Mouse (Mus musculus) neural tube, embryonic 11.5 days (tissue): ENCODE measurements around the gene Sass6. TPM values are rescaled to one million over a fixed set of nuclear protein-coding genes. Genes with fewer than 3 reads are reported as not detected.

ENCODE experiments used
- ATAC-seq: fragments of 200-750 bp; cut with Nextera tagmentation; 2 replicates; pipeline ENCODE4 v1.8.0; 2017; ENCODE audit warnings: moderate number of reproducible peaks, mild to moderate bottlenecking, moderate TSS enrichment, moderate library complexity; ENCODE audit not compliant: insufficient read depth, low FRiP score, low TSS enrichment
- DNase-seq: peaks from one replicate; pipeline ENCODE4 v3.0.0-alpha.2; 2015; ENCODE audit warnings: low spot score
- H3K27ac ChIP-seq: fragments of 300-500 bp; sonication (generic); 2 replicates; pipeline ENCODE4 v1.5.1; 2014; ENCODE audit warnings: low read depth, mild to moderate bottlenecking, low read length
- H3K27me3 ChIP-seq: fragments of 300-500 bp; sonication (generic); 2 replicates; pipeline ENCODE4 v1.6.1; 2014; ENCODE audit warnings: mild to moderate bottlenecking, low read length, mixed read lengths; ENCODE audit not compliant: control insufficient read depth, insufficient read depth
- H3K36me3 ChIP-seq: fragments of 300-500 bp; sonication (generic); 2 replicates; pipeline ENCODE4 v1.6.1; 2014; ENCODE audit warnings: mild to moderate bottlenecking, low read length, moderate library complexity, mixed read lengths; ENCODE audit not compliant: control insufficient read depth, insufficient read depth
- H3K4me1 ChIP-seq: fragments of 300-500 bp; sonication (generic); 2 replicates; pipeline ENCODE4 v1.6.1; 2014; ENCODE audit warnings: low read length, mixed read lengths; ENCODE audit not compliant: control insufficient read depth, insufficient read depth
- H3K4me2 ChIP-seq: fragments of 300-500 bp; sonication (generic); 2 replicates; pipeline ENCODE4 v1.6.1; 2014; ENCODE audit warnings: low read depth, mild to moderate bottlenecking, moderate library complexity
- H3K4me3 ChIP-seq: fragments of 300-500 bp; sonication (generic); 2 replicates; pipeline ENCODE4 v1.5.1; 2014; ENCODE audit warnings: low read depth, low read length
- H3K9ac ChIP-seq: fragments of 300-500 bp; sonication (generic); 2 replicates; pipeline ENCODE4 v1.6.1; 2014; ENCODE audit warnings: mild to moderate bottlenecking, low read length
- H3K9me3 ChIP-seq: fragments of 300-500 bp; sonication (generic); 2 replicates; pipeline ENCODE4 v1.6.1; 2016; ENCODE audit warnings: low read length; ENCODE audit not compliant: control insufficient read depth
- WGBS: fragments of 180-500 bp; shearing (Covaris S2); extraction: QIAGEN DNeasy Blood & Tissue Kit; methylation state at CpG from one replicate; pipeline ENCODE4 v1.1.7; 2014; 5-methylcytosine and 5-hydroxymethylcytosine counted together
- polyA plus RNA-seq: library from polyadenylated mRNA; unstranded; fragments of >200 nt; fragmentation: Nextera tagmentation; extraction: Ambion mirVana; gene quantifications from 2 replicates; pipeline ENCODE4 v1.2.1, GENCODE M21; 2014

The Sass6 gene
- polyA plus RNA-seq, 1 experiment from 2014 or later: 33.0 TPM

DNA sequence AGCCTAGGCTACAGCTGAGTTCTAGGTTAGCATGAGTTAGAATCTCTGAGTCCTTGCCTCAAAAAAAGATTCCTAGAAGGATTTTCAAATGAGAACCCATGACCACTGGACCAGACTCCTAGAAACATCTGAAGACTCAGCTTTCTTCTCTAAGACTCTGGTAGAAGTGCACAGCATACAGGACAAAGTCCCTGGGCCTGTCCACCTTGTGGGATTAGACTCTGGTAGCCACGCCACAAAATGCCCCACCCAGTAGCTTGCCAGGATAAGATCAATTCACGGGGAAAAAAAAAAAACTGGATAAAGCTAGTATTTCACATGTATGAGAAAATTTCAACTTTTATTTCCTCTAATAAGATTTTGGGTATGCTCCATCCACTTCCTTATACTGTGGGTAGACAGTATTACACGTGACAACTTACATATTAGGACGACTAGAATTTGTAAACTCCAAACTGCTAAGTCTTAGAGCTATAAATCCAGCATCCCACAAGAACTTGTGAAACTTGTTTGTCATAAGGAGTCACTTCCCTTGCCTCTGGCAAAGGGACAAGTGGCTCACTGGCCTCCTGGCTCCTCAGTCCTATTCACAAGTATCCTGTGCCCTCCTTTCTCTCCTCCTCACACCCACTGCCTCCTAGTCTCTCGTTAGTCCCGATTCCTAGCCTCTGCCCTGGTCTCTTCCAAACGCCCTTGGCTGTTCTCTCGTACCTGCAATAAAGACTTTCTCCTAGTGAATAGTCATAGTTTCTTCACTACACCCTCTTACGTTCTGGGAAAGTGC lies 43.1 kb downstream of the Sass6 start:
- H3K4me2 ChIP-seq: no peak overlapping the region
- no peaks in the 10 kb centered on the region for H3K9me3 ChIP-seq
- WGBS: 88% methylated on average over 9 of the region's 9 CpGs
- H3K9ac ChIP-seq: no peak overlapping the region
- H3K36me3 ChIP-seq: peaks cover 21% of the 10 kb centered on the region
- ATAC-seq (no peak), DNase-seq (no peak)
- no peaks in the 10 kb centered on the region for H3K27me3 ChIP-seq
- no peak overlapping the region for H3K4me3 ChIP-seq
- no peak overlapping the region for H3K27ac ChIP-seq
- no peaks in the 10 kb centered on the region for H3K4me1 ChIP-seq

DNA sequence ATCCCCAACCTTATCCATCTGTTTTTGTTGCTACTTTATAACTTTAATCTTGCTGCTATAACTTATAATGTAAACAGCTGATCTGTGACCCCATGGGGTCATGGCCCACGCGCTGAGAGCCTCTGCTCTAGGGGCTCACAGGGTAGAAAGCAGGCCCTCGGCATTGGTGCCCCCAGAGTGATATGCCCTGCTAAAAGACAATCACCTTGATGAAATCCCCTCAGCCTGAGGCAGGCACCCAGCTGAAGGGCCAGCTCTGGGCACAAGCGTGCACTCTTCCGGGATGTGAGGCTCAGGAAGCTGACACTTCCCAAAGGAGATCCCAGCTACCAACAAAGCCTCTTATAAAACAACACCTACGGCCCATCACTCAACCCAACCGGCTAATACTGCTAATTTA lies 43.8 kb downstream of the Sass6 start:
- no peak overlapping the region for H3K4me3 ChIP-seq
- no peak overlapping the region for H3K9ac ChIP-seq
- no peak overlapping the region for H3K27ac ChIP-seq
- H3K4me2 ChIP-seq: no peak overlapping the region
- H3K4me1 ChIP-seq: no peaks in the 10 kb centered on the region
- DNase-seq (no peak), ATAC-seq (no peak)
- H3K9me3 ChIP-seq: no peaks in the 10 kb centered on the region
- H3K27me3 ChIP-seq: no peaks in the 10 kb centered on the region
- peaks cover 21% of the 10 kb centered on the region for H3K36me3 ChIP-seq
- 93% methylated on average over 7 of the region's 7 CpGs for WGBS

DNA sequence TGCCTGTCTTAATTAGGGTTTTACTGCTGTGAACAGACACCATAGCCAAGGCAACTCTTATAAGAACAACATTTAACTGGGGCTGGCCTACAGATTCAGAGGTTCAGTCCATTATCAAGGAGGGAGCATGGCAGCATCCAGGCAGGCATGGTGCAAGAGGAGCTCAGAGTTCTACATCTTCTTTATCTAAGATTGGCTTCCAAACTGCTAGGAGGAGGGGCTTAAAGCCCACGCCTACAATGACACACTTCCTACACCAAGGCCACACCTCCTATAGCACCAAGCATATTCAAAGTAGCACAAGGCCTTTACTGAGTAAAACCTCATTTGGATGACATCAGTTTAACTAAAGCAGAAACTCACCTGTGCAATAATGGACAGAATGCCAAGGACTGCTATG lies 45.2 kb downstream of the Sass6 start:
- DNase-seq: no peak
- 86% methylated on average over 1 of the region's 1 CpGs for WGBS

DNA sequence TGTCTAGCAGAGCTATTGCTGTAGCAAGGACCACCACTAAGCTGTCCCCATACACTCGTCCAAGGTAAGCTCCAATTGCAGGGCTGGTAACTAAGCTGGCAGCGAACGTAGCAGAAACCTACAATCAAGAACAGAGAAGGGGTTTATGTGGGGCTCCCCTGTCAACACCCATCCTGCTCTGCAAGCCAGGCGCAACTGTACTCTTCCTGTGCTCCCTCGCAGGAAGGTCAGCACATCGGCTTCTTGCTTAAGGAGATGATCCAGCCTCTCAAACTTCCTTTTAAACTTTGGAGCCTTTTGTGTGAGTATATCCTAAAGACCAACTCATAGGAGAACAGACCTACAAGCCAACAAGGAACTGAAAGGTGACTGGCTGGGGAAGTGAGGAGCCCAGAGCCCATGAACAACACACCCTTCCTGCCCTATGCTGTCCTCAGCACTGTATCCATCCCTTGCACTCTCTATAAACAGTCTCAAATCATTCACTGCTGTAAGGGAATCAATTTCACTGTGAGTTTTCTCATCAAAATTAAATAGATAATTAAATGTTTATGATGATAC lies 47.1 kb downstream of the Sass6 start:
- H3K27ac ChIP-seq: no peak overlapping the region
- no peaks in the 10 kb centered on the region for H3K27me3 ChIP-seq

More for the DNA sequence above, 45.2 kb downstream of the Sass6 start:
- H3K4me1 ChIP-seq: no peaks in the 10 kb centered on the region
- H3K4me2 ChIP-seq: no peak overlapping the region
- no peak overlapping the region for H3K9ac ChIP-seq
- peaks cover 17% of the 10 kb centered on the region for H3K36me3 ChIP-seq
- no peak overlapping the region for H3K4me3 ChIP-seq
- no peak for ATAC-seq
- H3K27ac ChIP-seq: no peak overlapping the region
- H3K9me3 ChIP-seq: no peaks in the 10 kb centered on the region
- no peaks in the 10 kb centered on the region for H3K27me3 ChIP-seq

DNA sequence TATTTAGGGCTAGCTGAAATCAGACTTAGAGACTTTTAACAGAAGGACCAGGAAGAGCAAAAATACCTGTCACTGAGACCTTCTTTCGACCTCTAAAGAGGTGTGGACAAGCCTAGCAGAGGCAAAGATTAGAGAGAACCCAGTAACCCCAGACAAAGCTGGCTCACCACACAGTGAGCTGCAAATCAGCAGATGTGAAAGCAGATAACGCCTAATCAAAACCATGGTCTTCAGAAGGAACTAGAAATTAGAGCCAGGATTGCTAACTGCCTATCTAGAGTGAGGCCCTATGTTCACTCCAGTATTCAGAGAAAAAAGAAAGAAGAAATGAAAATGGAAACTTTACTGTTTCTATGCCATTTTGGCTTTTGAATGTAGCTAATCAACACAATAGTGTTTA lies 47.6 kb downstream of the Sass6 start:
- ATAC-seq (no peak), DNase-seq (no peak)
- no peak overlapping the region for H3K9ac ChIP-seq
- no peak overlapping the region for H3K27ac ChIP-seq
- no peak overlapping the region for H3K4me3 ChIP-seq
- H3K9me3 ChIP-seq: no peaks in the 10 kb centered on the region
- H3K36me3 ChIP-seq: peaks cover 17% of the 10 kb centered on the region
- WGBS: 95% methylated on average over 2 of the region's 2 CpGs
- no peaks in the 10 kb centered on the region for H3K27me3 ChIP-seq
- H3K4me1 ChIP-seq: no peaks in the 10 kb centered on the region
- H3K4me2 ChIP-seq: no peak overlapping the region

More for the DNA sequence above, 47.1 kb downstream of the Sass6 start:
- Histone ChIP-seq H3K4me1 (no peaks in the 10 kb centered on the region), H3K36me3 (peaks cover 17% of the 10 kb centered on the region), H3K4me3 (no peak overlapping the region), H3K9ac (no peak overlapping the region), H3K9me3 (no peaks in the 10 kb centered on the region), H3K4me2 (no peak overlapping the region)
- 94% methylated on average over 6 of the region's 6 CpGs for WGBS
- no peak for ATAC-seq
- DNase-seq: no peak

GRCm38 (mm10) chr3:116646387-116646786 lies 51.6 kb downstream of the Sass6 start:
- H3K27ac ChIP-seq: no peak overlapping the region
- no peak overlapping the region for H3K4me2 ChIP-seq
- no peaks in the 10 kb centered on the region for H3K9me3 ChIP-seq
- no peak for DNase-seq
- H3K27me3 ChIP-seq: no peaks in the 10 kb centered on the region
- H3K4me1 ChIP-seq: no peaks in the 10 kb centered on the region
- H3K9ac ChIP-seq: no peak overlapping the region
- no peak overlapping the region for H3K4me3 ChIP-seq
- WGBS: 98% methylated on average over 1 of the region's 1 CpGs
- peaks cover 4% of the 10 kb centered on the region; the same call in 1 of the 2 replicates for H3K36me3 ChIP-seq
- ATAC-seq: no peak

- no peak for DNase-seq
- 91% methylated on average over 7 of the region's 7 CpGs for WGBS
- no peaks in the 10 kb centered on the region for H3K27me3 ChIP-seq
- no peaks in the 10 kb centered on the region for H3K4me1 ChIP-seq
- no peak for ATAC-seq
- no peak overlapping the region for H3K4me2 ChIP-seq
- H3K9me3 ChIP-seq: no peaks in the 10 kb centered on the region
- no peak overlapping the region for H3K27ac ChIP-seq
- no peaks in the 10 kb centered on the region; the same call in 1 of the 2 replicates for H3K36me3 ChIP-seq
- H3K9ac ChIP-seq: no peak overlapping the region
- no peak overlapping the region for H3K4me3 ChIP-seq
Measured at GRCm38 (mm10) chr3:116648805-116649204, 54.0 kb downstream of the Sass6 start.

DNA sequence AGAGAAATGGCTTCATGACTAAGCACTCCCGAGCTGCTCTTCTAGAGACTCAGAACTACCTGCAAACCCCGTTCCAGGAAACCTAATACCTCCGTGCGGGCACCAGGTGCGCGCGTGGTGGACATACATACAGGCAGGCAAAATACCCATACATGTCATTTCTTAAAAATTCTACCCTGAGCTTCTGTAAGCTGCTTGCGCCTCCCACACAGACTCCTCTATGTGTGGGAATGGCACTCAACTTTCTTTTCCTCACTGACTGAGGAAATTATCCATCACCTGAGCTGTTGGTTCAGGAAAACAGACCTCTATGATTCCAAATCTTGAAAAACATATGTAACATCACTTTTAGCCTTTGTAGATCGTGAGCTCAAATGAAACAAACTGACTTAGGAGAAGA lies 55.9 kb downstream of the Sass6 start:
- Histone ChIP-seq H3K4me2 (no peak overlapping the region), H3K27me3 (no peaks in the 10 kb centered on the region), H3K36me3 (no peaks in the 10 kb centered on the region; the same call in 1 of the 2 replicates), H3K27ac (no peak overlapping the region), H3K4me1 (no peaks in the 10 kb centered on the region), H3K9ac (no peak overlapping the region), H3K9me3 (no peaks in the 10 kb centered on the region), H3K4me3 (no peak overlapping the region)
- no peak for DNase-seq
- WGBS: 95% methylated on average over 9 of the region's 9 CpGs
- no peak for ATAC-seq

DNA sequence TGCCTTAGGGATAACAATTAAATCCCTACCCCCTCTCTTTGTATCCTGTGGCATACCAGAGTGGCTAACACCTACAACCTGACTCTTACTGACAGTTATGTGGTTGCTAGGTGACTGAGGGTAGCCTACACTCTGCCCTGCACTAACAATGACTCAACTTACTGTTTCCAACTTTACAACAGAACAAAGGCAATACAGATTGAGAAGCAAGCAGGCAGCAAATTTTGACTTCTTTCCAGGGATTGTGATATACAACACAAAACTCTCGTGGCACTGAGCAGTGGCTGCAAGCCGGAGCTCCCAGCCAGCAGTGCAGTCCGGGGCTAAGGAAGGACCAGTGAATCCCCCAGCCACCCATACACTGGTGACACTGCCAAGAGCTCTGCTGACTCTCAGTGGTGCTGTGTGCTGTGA lies 57.3 kb downstream of the Sass6 start:
- Histone ChIP-seq H3K27ac (no peak overlapping the region), H3K4me1 (no peaks in the 10 kb centered on the region), H3K4me2 (no peak overlapping the region), H3K4me3 (no peak overlapping the region), H3K9ac (no peak overlapping the region), H3K9me3 (no peaks in the 10 kb centered on the region), H3K36me3 (no peaks in the 10 kb centered on the region; the same call in 1 of the 2 replicates), H3K27me3 (no peaks in the 10 kb centered on the region)
- 69% methylated on average over 3 of the region's 3 CpGs for WGBS
- ATAC-seq (no peak), DNase-seq (no peak)
